Mouse (Mus musculus) hematopoietic stem cell, adult 5-6 weeks (primary cell): ENCODE measurements around the gene Snx33. TPM values are rescaled to one million over a fixed set of nuclear protein-coding genes. Genes with fewer than 3 reads are reported as not detected.
"Not testable (repeated sequence)": the region's sequence is repeated elsewhere in the genome, so short reads cannot be mapped to it uniquely, and the experiment has no call there.

ENCODE experiments used
- ATAC-seq, 2 experiments: fragments of 125-278 bp in 1 of 2; replicated peaks in 1 of 2; 2 replicates each; pipeline ENCODE4 v1.8.0; 2016 to 2017; ENCODE audit warnings: inconsistent platforms in 2 of 2, mild to moderate bottlenecking in 2 of 2, moderate number of reproducible peaks in 2 of 2, low read depth in 1 of 2, moderate TSS enrichment in 1 of 2; ENCODE audit not compliant: low FRiP score in 2 of 2, poor library complexity in 2 of 2, severe bottlenecking in 2 of 2, insufficient read depth in 1 of 2, low TSS enrichment in 1 of 2
- total RNA-seq: library from RNA; stranded (forward); fragments of 172-1452, 232-1000 nt; gene quantifications from 2 replicates; pipeline ENCODE4 v1.2.3, GENCODE M21; 2017

Snx33 gene
- total RNA-seq, 1 experiment from 2014 or later = 12.8 TPM

- no peak for ATAC-seq
Measured at GRCm38 (mm10) chr9:56929496-56929895, 1.3 kb upstream of the Snx33 start.

GRCm38 (mm10) chr9:56927191-56928012 lies 769 bp downstream of the Snx33 start:
- ATAC-seq = peak in 1 of 2 experiments; percentile 27; a peak in 1 of 4 replicates

GRCm38 (mm10) chr9:56926387-56926786 lies 1.8 kb downstream of the Snx33 start:
- ATAC-seq = no peak

- no peak for ATAC-seq
Measured at GRCm38 (mm10) chr9:56926025-56926360, 2.2 kb downstream of the Snx33 start.

- no peak for ATAC-seq
Measured at GRCm38 (mm10) chr9:56925291-56926024, 2.7 kb downstream of the Snx33 start.

- no peak for ATAC-seq
Measured at GRCm38 (mm10) chr9:56924651-56925027, 3.5 kb downstream of the Snx33 start.

- ATAC-seq = no peak
Measured at GRCm38 (mm10) chr9:56923841-56924650, 4.1 kb downstream of the Snx33 start.

GRCm38 (mm10) chr9:56922746-56923145 lies 5.4 kb downstream of the Snx33 start:
- ATAC-seq = no peak

- no peak for ATAC-seq
Measured at GRCm38 (mm10) chr9:56918466-56918865, 9.7 kb downstream of the Snx33 start.

GRCm38 (mm10) chr9:56917131-56917530 lies 11.0 kb downstream of the Snx33 start:
- ATAC-seq = no peak

GRCm38 (mm10) chr9:56915695-56916410 lies 12.3 kb downstream of the Snx33 start:
- no peak for ATAC-seq

GRCm38 (mm10) chr9:56915116-56915515 lies 13.1 kb downstream of the Snx33 start:
- ATAC-seq = no peak

GRCm38 (mm10) chr9:56913991-56914390 lies 14.2 kb downstream of the Snx33 start:
- ATAC-seq = no peak

- ATAC-seq = no peak
Measured at GRCm38 (mm10) chr9:56911017-56911416, 17.2 kb downstream of the Snx33 start.

GRCm38 (mm10) chr9:56909991-56910390 lies 18.2 kb downstream of the Snx33 start:
- not testable (repeated sequence) for ATAC-seq

- ATAC-seq = no peak
Measured at GRCm38 (mm10) chr9:56907549-56907948, 20.6 kb downstream of the Snx33 start.

- ATAC-seq = no peak
Measured at GRCm38 (mm10) chr9:56903662-56904061, 24.5 kb downstream of the Snx33 start.
